Mouse (Mus musculus): ENCODE results near the gene Ush2a.

Ush2a gene

DNA sequence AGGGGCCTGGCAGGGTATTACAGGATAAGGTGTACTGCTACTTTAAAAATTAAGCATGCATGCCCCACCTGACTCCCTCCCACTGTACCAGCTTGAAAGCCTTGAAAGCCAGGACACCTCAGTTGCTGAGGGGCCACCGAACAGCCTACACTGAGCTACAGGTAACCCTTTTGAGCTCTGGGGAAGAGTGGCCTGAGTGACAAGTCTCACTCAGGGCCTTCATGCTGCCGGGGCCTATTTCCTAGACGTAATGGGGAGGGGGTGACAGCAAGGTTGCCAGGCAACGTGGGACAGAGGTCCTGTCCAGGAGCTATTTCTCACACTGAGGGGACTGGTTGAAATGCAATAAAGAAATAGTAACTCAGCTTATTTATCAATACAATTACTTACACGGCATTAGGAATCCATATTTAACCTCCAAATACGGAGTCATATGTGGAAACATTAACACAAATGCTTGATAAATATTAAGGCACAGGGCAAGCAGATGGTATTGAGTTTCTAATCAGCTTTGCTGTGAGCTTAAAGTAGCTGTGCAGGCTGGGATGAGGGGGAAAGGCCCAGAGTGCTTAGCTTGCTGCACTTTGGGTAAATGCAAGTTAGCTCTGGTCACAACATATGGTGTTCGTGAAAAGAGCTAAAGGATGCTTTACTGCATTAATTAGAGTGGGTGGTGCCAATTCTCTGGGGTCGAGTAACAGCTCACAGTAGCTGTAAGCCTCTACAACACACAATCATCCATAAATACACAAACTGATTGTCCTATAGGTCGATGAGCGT, at the start of gene Ush2a:
TSS of gene Ush2a (plus strand) at position 121 of the 780 bp plus-strand sequence.
- no peak for DNase-seq (ENCODE audit: low read depth, low spot score)

DNA sequence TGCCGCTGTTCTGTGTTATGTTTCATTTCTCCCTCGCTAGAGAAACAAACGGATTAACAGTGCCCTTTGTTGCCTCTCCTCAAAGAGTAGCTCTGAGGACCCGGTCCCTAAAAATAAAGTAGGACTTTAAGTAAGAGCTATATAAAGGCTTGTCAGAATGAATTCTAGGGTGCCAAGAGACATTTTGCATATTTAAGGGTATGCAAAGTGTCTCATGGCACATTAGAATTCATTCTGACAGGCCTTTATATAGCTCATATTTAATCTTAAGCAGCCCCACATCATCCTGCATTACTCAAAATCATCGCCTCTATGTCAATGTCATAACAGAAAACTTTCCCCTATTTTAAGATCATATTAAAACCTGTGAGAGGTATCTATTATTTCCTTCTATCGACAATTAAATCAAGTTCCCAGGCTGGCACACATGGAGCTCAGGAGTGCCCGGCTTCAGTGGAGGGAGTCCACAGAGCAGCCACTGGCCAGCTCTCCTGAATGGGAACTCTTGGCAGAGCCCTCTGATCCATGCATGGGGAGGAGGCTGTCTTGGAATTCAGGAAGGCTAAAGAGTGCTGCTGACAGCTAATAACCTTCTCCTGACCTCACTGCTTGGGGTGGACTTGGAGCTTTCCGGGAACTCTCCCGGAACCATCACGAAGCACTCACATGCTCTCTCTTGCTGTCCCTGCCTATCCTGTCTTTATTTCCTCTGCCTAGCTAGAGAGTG, 46.8 kb upstream of the Ush2a start:
- DNase-seq (ENCODE audit: low read depth, low spot score) = peak; percentile 3

DNA sequence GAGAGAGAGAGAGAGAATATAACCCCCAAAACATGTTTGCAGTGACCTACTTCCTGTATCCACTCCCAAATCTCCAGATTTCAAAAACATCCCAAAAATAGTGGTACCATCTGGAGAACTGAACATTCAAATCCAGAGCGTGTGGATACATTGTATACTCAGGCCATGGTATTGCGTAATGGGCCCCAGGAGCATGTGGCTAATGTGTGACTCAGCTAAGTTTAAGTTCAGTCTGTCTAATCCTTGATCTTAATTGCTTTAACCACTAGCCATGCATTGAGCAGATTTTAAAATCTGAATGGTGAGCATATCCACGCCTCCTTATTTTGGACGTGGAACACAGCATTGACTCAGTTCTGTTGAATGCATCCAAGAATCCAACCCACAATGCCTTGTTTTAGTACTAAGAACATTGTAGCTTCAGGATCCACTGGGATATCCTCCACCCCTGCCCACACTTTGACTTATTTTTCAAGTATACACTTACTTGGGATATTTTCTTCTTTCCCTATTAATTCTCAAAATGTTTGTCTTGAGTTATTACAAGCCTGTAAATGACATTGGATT, 40.5 kb upstream of the Ush2a start:
- DNase-seq (ENCODE audit: low read depth, low spot score) = no peak

DNA sequence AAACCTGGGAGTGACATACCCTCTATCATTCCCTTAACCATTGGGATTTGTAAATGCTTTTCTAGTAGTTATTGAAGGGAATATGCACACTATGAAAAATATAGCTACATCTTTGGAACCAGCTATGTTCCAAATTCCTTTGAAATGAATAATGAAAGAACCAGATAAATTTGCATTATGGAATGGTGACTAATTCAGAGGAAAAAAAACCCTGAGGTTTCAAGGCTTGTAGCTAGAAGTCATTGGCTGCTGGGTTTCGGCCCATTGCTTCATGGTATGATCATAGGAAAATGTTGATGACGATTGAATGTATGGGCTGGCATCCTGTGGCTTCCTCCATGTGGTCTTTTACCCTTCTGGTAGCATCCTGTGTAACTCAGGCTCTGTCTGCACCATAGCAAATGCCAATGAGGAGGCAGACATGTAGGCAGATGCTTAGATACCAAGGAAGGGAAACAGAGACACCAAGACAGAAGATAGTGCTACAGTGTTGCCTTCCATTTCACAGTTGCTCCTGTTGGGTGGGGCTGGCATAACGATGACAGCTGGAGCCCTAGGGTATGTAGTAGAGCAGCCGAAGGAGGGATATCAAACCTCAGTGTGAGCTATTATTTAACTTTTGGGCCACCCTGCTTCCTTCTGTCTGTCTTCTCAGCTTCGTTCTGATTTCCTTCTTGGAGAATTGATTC, 28.6 kb upstream of the Ush2a start:
- DNase-seq (ENCODE audit: low read depth, low spot score) = no peak

DNA sequence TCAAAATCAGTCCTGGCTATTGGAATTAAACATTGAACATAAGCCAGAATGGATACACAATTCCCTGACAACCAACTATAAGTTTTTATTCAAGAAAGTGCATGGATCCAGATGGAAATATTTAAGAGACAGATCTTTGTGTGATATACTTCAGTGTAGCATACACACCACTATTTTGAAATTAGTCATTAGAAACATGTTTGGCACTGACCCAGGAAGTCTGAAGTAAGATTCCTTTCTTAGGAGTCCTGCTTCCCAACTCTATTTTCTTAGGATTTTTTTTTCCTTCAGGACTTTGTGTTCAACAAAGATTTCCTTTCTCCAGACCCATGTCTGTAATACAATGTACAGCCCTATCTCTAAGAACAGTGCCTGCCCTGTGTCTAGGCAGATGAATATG, 23.2 kb upstream of the Ush2a start:
- no peak for DNase-seq (ENCODE audit: low read depth, low spot score)

DNA sequence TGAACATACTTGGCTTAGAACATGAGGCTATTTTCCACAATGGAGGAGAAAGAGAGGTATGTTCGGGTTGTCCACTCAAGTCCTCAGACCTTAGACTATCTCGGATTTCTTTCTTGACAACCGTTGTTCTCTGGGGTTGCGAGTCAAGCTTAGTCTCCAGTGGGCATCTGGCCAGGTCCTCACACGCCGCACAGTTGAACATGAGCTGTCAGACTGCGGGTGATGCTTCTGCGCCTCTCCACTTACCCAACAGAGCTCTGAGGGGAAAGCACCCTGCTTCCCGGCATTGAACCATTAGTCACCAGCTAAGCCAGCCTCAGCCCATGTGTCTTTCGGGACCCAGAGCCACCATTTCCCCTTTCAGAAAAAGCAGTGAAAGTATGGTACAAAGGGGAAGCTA, 20.1 kb upstream of the Ush2a start:
- no peak for DNase-seq (ENCODE audit: low read depth, low spot score)

DNA sequence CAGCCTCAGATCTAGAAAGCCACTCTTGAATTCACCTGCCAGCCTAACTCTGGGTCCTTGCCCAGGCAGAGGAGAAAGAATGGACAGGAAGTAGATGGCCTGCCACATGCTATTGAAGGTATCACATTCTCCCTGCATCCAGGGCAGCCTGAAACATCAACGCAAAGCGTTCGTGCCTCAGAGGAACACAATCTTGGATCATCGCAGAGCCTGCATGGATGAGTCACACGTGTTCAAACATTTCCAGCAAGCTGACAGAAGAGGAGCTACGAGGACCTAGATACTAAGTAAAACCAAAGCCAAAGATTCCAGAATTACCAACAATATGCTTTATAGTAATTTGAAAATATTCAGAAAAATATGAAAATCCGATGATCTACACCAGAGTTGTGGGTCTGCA, 4.3 kb upstream of the Ush2a start:
- no peak for DNase-seq (ENCODE audit: low read depth, low spot score)

DNA sequence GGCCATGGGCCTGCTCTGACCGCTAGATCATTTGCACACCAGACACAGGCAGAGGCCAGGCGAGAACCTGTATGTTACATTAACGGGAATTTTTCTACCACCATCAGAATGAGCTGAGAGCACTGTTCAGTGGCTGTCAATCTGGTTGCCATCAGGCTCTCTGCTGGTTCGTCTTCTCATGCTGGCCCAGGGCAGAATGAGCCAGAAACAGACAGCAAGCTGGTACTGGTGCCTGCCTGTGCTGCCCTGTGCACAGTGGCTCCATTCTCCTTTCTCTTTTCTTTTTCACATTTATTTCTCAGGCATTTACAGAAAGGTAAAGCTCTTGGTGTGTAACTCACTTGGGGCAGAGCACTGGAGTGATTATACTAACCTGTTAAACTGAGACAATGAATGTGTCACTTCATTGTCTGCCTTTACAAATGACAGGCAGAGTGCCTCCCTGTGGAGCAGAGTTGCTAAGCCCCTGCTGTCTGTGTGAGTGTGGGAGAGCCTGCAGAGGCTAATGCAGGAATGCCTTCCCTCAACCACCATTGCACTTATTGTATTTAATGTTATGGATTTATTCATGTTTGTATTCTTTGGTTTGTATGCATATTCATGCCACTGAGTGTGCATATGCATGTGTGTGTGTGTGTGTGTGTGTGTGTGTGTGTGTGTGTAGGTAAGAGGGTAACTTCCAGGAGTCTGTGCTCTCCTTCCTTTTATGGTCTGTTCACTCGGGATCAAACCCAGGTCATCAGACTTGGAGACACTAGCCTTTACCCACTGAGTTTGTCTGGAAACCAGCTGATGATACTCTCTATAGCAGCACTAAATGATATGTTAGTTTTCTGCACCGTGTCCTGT, 1.3 kb upstream of the Ush2a start:
- DNase-seq (ENCODE audit: low read depth, low spot score) = peak; percentile 12

DNA sequence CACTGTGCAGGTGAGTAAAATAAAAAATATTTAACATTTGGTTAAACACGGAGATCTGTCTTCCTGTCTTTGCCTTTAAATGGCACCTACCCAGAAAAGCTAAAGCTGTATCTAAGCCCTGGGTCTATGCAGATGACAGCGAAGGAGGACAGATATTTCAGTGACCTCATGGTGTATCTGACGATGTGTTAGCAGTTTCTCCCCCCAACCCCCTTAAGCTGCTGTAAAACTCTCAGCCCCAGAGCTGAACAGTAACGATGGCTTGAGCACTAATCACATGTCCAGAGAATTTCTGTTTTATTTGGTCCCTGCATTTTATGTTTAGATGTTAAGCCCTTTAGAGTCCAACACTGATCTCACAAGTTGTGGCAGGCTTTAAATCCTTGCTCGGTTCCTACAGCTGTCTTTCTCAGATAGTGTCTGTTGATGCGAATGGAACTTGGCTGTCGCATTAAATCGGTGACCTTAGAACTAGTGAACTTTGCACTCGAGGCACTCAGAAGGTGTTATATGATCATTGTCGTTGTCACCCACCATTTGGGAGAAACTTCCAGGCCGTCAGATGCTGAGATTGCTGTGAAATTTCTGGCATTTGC, 5.4 kb downstream of the Ush2a start:
- no peak for DNase-seq (ENCODE audit: low read depth, low spot score)

DNA sequence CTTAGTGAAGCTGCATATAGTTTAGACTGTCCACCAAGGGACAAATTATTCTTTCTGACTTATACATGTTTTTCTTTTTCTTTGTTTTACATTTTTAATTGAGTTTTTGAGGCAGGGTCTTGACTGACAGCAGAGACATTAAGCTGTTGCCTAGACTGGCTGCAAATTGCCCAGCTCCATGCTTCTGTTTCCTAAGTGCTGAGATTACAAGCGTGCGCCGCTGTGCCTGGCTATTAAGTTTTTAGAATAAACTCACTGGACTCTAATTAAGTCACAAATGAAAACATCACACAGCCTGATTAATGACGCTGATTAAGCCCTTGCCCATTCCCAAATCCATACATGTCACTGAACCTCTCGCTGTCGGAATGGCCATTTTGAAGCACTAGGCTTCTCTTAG, 7.2 kb downstream of the Ush2a start:
- no peak for DNase-seq (ENCODE audit: low read depth, low spot score)

DNA sequence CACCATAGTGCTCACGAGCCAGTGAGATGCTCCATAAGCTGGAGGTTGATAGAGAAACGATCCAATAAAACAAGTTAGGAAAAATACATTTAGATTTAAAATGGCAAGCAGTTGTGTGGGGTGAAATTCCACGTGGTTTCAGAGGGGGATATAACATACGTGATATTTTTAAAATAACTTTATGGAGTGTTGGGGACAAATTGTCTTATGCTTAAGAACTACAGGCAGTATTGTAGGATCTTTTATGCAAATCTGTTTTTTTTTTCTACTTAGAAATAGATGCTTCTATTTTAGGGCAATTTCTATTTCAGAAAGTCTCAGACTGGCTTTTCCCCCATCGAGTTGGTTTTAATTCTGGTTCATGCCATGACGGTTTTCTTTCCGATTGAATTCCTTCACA, 51.5 kb downstream of the Ush2a start:
- DNase-seq (ENCODE audit: low read depth, low spot score) = no peak

DNA sequence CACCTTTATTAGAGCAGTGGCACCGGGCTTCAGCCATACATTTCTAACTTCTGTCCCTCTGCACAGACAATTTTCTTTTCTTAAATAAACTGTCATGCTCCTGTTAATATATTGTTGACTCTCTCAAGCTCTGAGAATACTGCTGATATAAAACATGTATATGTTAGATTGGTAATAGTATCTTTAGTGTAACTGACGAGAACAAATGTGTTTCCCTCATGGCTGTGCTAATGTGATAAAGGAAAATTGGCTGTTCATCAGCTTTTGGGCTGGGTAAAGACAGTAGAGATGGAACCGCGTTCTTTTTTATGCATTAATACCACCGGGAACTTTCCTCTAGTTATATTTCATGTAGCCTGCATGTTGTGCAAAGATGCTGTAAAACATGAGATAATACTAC, 54.8 kb downstream of the Ush2a start:
- no peak for DNase-seq (ENCODE audit: low read depth, low spot score)

DNA sequence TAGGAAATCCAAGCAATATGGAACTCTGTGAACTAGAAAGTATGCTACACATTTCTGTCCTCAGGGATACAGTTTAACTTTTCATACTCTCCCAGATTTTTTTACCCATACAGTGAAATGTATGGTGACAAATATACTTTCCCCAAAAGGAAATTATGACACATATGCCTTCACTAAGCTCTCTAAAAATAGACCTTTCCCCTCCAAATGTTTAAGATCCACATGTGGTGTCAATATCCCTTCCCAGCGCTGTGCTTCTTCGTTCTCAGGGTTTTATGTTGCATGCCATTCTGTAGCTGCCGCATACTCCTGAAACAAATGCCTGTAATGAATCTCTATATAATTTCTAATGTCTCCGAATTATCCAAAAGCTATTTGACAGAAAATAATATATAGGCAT, 58.4 kb downstream of the Ush2a start:
- no peak for DNase-seq (ENCODE audit: low read depth, low spot score)

DNA sequence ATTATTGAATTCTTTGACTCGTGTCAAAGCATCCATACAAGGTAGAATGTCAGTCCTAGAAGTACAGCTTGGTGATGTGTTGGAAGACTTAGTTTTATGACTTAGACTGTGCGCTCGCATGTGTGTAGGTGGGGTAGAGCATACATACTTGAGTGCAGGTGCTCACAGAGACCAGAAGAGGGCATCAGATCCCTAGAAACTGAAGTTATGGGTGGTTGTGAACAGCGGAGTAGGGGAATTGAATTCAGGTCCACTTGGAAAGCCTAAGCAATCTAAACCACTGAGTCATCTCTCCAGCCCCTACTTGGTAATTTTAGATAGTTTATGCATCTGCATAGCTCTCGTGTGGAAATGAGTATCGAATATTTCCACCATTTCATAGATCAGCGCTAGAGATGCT, 59.7 kb downstream of the Ush2a start:
- DNase-seq (ENCODE audit: low read depth, low spot score) = peak; percentile 52

DNA sequence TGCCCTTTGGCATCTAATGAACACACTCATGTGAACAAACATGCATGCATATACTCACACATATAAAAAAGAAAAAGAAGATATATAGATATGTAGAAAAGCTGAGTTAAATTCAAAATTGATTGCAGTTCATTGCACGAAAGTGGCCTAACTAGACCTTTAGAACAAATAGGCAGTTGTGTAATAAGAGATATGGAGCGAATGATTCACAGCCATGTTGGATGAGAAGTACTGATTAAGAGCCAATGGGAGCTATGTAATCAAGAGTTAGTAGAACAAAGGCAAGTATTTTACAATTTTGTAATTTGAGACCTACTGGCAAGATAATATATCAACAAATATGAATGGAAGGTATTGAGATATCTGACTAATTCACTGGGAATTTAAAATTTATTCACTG, 68.6 kb downstream of the Ush2a start:
- no peak for DNase-seq (ENCODE audit: low read depth, low spot score)

DNA sequence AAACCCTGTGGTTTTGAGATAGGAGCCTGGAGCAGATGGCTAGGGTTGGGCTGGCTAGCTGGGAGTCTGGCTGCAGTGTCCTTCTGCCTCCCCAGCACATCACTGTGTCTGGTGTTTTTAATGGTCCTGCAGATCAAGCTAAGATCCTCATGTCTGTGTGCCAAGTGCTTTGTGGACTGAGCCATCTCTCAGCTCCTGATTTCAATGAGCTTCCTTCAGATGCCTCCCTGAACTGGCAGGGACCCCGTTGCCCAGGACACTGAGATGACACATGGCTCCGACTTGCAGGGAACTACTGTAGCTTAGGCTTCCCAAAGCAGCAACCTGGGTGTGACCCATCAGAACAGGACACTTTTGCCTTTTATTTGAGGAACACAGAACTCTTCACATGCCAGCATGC, 72.1 kb downstream of the Ush2a start:
- DNase-seq (ENCODE audit: low read depth, low spot score) = no peak

DNA sequence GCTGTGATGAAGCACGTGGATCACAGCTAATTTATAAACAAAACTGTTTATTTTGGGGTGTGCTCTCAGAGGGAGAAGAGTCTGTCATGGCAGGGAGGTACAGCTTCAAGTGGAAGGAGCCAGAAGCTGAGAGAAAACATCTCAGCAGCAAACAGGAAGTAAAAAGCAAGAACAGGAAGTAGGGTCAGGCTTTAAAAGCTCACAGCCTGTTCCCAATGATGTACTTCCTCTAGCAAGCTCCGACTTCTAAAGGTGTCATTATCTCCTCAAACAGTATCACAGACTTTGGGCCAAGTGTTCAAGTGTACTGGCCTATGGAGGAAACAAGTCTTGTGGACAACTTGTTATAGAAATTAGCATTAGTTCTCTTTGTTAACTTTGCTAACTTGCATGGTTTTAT, 85.9 kb downstream of the Ush2a start:
- DNase-seq (ENCODE audit: low read depth, low spot score) = no peak

DNA sequence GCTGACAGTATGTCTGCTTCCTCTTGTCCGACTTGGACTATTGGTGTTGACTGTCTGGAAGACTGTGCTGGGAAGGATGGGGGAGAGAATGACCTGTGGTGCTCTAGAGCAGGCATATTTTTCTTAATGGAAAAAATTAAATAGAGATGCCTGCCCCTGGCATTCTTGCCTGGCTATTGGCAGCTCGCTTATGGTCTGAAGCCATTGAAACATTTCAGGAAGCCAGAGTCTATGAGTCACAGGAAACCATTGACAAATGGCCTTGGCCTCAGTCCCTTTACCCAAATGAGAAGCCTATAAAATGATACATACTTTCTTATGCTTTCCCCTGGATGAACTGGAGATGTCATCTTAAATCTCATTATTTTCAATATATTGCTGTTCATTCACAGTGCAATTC, 92.9 kb downstream of the Ush2a start:
- no peak for DNase-seq (ENCODE audit: low read depth, low spot score)

DNA sequence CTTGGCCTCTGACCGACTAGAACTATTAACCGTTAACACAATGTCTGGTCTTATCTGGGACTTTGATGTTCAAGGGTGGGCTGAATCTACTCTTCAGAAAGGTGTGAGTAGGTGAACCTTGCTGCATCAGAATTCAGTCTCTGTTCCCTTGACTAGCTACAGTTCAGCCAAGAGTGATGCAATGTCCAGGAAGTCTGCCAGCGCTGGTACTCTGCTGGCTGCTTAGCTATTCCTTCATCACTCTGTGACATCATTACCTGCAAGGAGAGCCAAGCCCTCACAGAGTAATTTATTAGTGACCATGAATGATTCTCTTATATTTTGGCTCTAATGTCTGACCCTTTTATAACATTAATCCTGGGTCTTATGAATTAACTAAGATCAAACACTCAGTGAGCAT, 101.7 kb downstream of the Ush2a start:
- no peak for DNase-seq (ENCODE audit: low read depth, low spot score)

DNA sequence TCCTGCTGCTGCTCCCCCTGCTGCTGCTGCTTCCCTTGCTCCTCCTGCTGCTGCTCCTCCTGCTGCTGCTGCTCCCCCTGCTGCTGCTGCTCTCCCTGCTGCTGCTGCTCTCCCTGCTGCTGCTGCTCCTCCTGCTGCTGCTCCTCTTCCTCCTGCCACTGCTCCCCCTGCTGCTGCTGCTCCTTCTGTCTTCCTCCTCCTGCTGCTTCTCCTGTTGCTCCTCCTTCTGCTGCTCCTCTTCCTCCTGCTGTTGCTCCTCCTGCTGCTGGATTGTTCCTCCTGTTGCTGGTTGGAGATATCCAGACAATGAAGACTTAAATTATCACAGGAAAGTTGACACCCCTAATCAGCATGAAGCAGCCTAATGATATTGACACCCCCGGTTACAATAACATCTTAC, 123.4 kb downstream of the Ush2a start:
- DNase-seq (ENCODE audit: low read depth, low spot score) = no peak

DNA sequence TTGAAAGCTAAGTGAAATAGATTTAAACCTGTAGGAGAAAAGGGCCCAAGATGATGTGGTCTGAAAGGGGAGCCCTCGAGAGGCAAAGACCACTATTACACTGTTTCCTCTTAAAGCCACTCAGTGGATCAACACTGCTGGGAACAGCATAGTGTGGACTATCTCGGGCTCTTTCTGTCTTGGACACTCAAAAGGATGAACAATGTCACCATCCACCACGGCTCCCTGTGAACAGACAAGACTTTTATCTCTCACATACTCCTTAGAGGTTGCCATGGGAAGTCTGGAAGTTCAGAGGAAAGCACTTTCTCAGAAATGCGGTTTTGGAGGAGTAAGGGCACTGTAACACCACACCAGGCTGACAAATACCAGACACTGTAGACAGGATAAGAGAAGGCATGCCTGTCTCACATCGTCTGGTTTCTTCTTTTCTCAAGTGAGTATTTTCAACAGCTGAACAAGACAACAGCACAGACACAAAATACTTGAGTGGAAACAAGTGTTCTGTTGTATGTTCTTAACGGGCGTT, 124.0 kb downstream of the Ush2a start:
- DNase-seq (ENCODE audit: low read depth, low spot score) = no peak
